Mouse (Mus musculus) forebrain, embryonic 16.5 days (tissue): Measurements from ENCODE around the gene Cnmd. TPM values are rescaled to one million over a fixed set of nuclear protein-coding genes. Genes with fewer than 3 reads are reported as not detected.

Experiments used
- ATAC-seq: fragments of 200-750 bp; cut with Nextera tagmentation; 2 replicates; pipeline ENCODE4 v1.8.0; 2017; ENCODE audit warnings: mild to moderate bottlenecking, moderate library complexity
- H3K27ac ChIP-seq: fragments of 300-500 bp; sonication (generic); 2 replicates; pipeline ENCODE4 v1.5.1; 2014; ENCODE audit warnings: low read length, control low read depth
- H3K27me3 ChIP-seq: fragments of 300-500 bp; sonication (generic); replicated peaks from 2 replicates; pipeline ENCODE4 v1.6.1; 2014; ENCODE audit warnings: low read length; ENCODE audit not compliant: control insufficient read depth, insufficient read depth
- H3K36me3 ChIP-seq: fragments of 300-500 bp; sonication (generic); 2 replicates; pipeline ENCODE4 v1.6.1; 2014; ENCODE audit not compliant: control insufficient read depth, insufficient read depth
- H3K4me1 ChIP-seq: fragments of 300-500 bp; sonication (generic); replicated peaks from 2 replicates; pipeline ENCODE4 v1.6.1; 2014; ENCODE audit warnings: low read length; ENCODE audit not compliant: control insufficient read depth, insufficient read depth
- H3K4me2 ChIP-seq: fragments of 300-500 bp; sonication (generic); 2 replicates; pipeline ENCODE4 v1.6.1; 2014; ENCODE audit warnings: mild to moderate bottlenecking, low read length, control low read depth
- H3K4me3 ChIP-seq: fragments of 300-500 bp; sonication (generic); replicated peaks from 2 replicates; pipeline ENCODE4 v1.5.1; 2014; ENCODE audit warnings: mild to moderate bottlenecking, low read length, control low read depth
- H3K9ac ChIP-seq: fragments of 300-500 bp; sonication (generic); replicated peaks from 2 replicates; pipeline ENCODE4 v1.6.1; 2014; ENCODE audit warnings: low read depth, low read length, control low read depth
- H3K9me3 ChIP-seq: fragments of 300-500 bp; sonication (generic); 2 replicates; pipeline ENCODE4 v1.6.1; 2016; ENCODE audit warnings: low read length; ENCODE audit not compliant: control insufficient read depth
- WGBS: fragments of 180-500 bp; shearing (Covaris S2); extraction: QIAGEN DNeasy Blood & Tissue Kit; methylation state at CpG from one replicate; pipeline ENCODE4 v1.1.7; 2014; 5-methylcytosine and 5-hydroxymethylcytosine counted together
- polyA plus RNA-seq: library from polyadenylated mRNA; unstranded; fragments of >200 nt; fragmentation: Nextera tagmentation; extraction: Ambion mirVana; gene quantifications from 2 replicates; pipeline ENCODE4 v1.2.1, GENCODE M21; 2015

The Cnmd gene
- polyA plus RNA-seq, 1 experiment from 2014 or later = 0.62 TPM

- Histone ChIP-seq H3K9me3 (no peaks in the 10 kb centered on the region), H3K27ac (no peak overlapping the region), H3K4me3 (no peak overlapping the region), H3K9ac (no peak overlapping the region), H3K4me2 (no peak overlapping the region), H3K4me1 (peaks cover 13% of the 10 kb centered on the region), H3K27me3 (no peaks in the 10 kb centered on the region), H3K36me3 (no peaks in the 10 kb centered on the region)
- ATAC-seq = no peak
- WGBS = 98% methylated on average over 6 of the region's 6 CpGs
These were observed 72.6 kb downstream of the Cnmd start for GRCm38 (mm10) chr14:79589401-79589800.

DNA sequence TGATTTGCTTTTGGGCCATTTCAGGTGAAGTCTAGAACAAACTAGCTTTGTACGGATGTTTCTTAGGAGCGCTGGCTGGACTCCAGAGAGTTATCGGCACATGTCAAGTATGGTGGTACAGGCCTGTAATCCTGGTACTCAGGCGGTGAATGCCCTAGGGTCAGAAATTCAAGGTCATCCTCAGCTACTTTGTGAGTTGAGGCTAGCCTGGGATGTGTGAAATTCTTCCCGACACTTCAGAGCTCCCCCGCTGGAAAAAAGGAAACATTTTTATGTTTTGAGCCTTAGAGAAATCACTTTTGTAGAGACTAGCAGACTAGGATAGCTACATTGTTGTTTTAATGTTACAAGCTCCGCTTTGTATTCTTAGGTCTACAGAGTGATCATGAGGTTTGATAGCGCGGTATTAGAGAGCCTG, 73.4 kb downstream of the Cnmd start:
- peaks cover 13% of the 10 kb centered on the region for H3K4me1 ChIP-seq
- H3K9me3 ChIP-seq = no peaks in the 10 kb centered on the region
- H3K9ac ChIP-seq = no peak overlapping the region
- peak overlapping the region; percentile 86 for H3K4me2 ChIP-seq
- H3K27ac ChIP-seq = no peak overlapping the region
- H3K27me3 ChIP-seq = no peaks in the 10 kb centered on the region
- 87% methylated on average over 9 of the region's 9 CpGs for WGBS
- no peaks in the 10 kb centered on the region for H3K36me3 ChIP-seq
- ATAC-seq = no peak
- peak overlapping the region; percentile 77 for H3K4me3 ChIP-seq

- Histone ChIP-seq H3K4me2 (peak overlapping the region; percentile 86), H3K9ac (peak overlapping the region; percentile 73), H3K27me3 (no peaks in the 10 kb centered on the region), H3K4me1 (peaks cover 13% of the 10 kb centered on the region), H3K9me3 (no peaks in the 10 kb centered on the region), H3K4me3 (peak overlapping the region; percentile 77), H3K36me3 (no peaks in the 10 kb centered on the region), H3K27ac (peak overlapping the region; percentile 99)
- WGBS = 2% methylated on average over 9 of the region's 9 CpGs
- peak; percentile 29 for ATAC-seq
These were observed 74.1 kb downstream of the Cnmd start for GRCm38 (mm10) chr14:79587852-79588229.

Other genes starting within 250 kb of the Cnmd start
- gene Kbtbd7, start 235.7 kb downstream of the Cnmd start, polyA plus RNA-seq = 25.2 and 30.4 TPM in 2 replicates
- gene Kbtbd6, start 210.3 kb downstream of the Cnmd start, polyA plus RNA-seq = 2.8 and 3.8 TPM in 2 replicates
- gene Elf1, start 181.0 kb downstream of the Cnmd start, polyA plus RNA-seq = 2.7 and 3.3 TPM in 2 replicates
- 42.2 and 42.5 TPM in 2 replicates for gene Wbp4, start 180.7 kb downstream of the Cnmd start, polyA plus RNA-seq
- 107 and 112 TPM in 2 replicates for gene Sugt1, start 74.5 kb downstream of the Cnmd start, polyA plus RNA-seq
- gene Pcdh8, start 109.1 kb upstream of the Cnmd start, polyA plus RNA-seq = 50.5 and 56.6 TPM in 2 replicates